In the genomic region with DNA sequence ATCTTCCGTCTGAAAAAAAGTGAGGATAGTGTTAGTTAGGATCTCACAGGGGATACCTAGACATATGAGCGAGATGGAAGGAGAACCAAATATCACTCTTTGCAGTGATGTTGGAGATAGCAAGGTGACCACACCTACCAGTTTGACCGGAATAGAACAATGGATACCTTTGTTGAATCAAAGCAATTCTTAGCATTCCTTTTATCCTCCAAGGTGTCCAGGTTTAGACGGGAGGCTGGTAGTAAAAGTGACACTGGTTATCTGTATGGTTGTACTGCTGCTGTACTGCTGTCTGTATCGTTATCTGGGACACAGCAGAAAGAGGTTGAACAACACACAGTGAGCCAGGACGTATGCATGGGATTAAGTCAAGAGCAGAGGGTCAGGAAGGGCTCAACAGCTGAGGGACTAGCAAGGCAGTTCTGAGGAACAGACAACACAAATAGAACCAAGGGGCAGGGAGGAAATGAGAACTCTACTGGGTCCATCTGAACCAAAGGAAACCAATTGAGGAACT, we compare ENCODE assay signal across 21 mouse cellular contexts. TPM values are rescaled to one million over a fixed set of nuclear protein-coding genes. Genes with fewer than 3 reads are reported as not detected.
DNase-seq lines count a peak whose midpoint lies in the region; ATAC-seq lines count a peak whose summit lies in the region.
"Had no signal": no experiment of that assay in that cellular context is flagged by ENCODE, and none has a peak within 500 bp of the region (broad histone marks: within the 10 kb centered on the region; RNA-seq: fewer than 3 reads in every experiment).

No protein-coding gene starts in this region.

- peak; percentile 65 for DNase-seq in R1 (ENCODE audit: low read depth, low spot score)
- DNase-seq in adrenal gland, adult 2 months = no peak
- no peak for DNase-seq in cerebellum, postnatal 36 days
- DNase-seq: cerebellum, adult 11 months; gastrocnemius, postnatal 36 days; kidney, adult 8-10 months; kidney, postnatal 36 days; lung, adult 18-20 months; lung, postnatal 4 days had no signal

- H3K9me3 ChIP-seq in midbrain, embryonic 15.5 days = no peaks in the 10 kb centered on the region
- no peaks in the 10 kb centered on the region for H3K9me3 ChIP-seq in midbrain, embryonic 16.5 days (replicated peaks; ENCODE audit: control insufficient read depth, low read length, poor library complexity, severe bottlenecking)
- no peaks in the 10 kb centered on the region for H3K9me3 ChIP-seq in liver, embryonic 12.5 days (replicated peaks)
- H3K9me3 ChIP-seq in neural tube, embryonic 15.5 days (replicated peaks) = no peaks in the 10 kb centered on the region
- H3K9me3 ChIP-seq: embryonic facial prominence, embryonic 13.5 days had no signal

- peaks cover 23% of the 10 kb centered on the region for H3K4me1 ChIP-seq in midbrain, embryonic 15.5 days
- peaks cover 17% of the 10 kb centered on the region for H3K4me1 ChIP-seq in midbrain, embryonic 16.5 days (ENCODE audit: control insufficient read depth, insufficient read depth, low read length)
- peaks cover 54% of the 10 kb centered on the region for H3K4me1 ChIP-seq in liver, embryonic 12.5 days
- H3K4me1 ChIP-seq in neural tube, embryonic 15.5 days = peaks cover 22% of the 10 kb centered on the region

- no peak overlapping the region for H3K4me3 ChIP-seq in midbrain, embryonic 15.5 days
- H3K4me3 ChIP-seq in midbrain, embryonic 16.5 days (ENCODE audit: low read depth, low read length) = no peak overlapping the region
- peak overlapping the region; percentile 12; the same call in 1 of the 2 replicates for H3K4me3 ChIP-seq in liver, embryonic 12.5 days
- no peak overlapping the region for H3K4me3 ChIP-seq in neural tube, embryonic 15.5 days (replicated peaks)
- H3K4me3 ChIP-seq: embryonic facial prominence, embryonic 13.5 days had no signal

- no peak overlapping the region for H3K4me2 ChIP-seq in midbrain, embryonic 15.5 days
- H3K4me2 ChIP-seq in midbrain, embryonic 16.5 days (ENCODE audit: low read length) = no peak overlapping the region
- H3K4me2 ChIP-seq in liver, embryonic 12.5 days = peak overlapping the region; percentile 55
- no peak overlapping the region for H3K4me2 ChIP-seq in neural tube, embryonic 15.5 days
- H3K4me2 ChIP-seq: embryonic facial prominence, embryonic 13.5 days had no signal

- WGBS in midbrain, embryonic 15.5 days = 78% methylated on average over 6 of the region's 6 CpGs
- 75% methylated on average over 6 of the region's 6 CpGs for WGBS in midbrain, embryonic 16.5 days
- 36% methylated on average over 6 of the region's 6 CpGs for WGBS in liver, embryonic 12.5 days (ENCODE audit: insufficient replicate concordance)
- WGBS in neural tube, embryonic 15.5 days = 79% methylated on average over 6 of the region's 6 CpGs

- H3K27me3 ChIP-seq in midbrain, embryonic 15.5 days (replicated peaks) = no peaks in the 10 kb centered on the region
- no peaks in the 10 kb centered on the region for H3K27me3 ChIP-seq in midbrain, embryonic 16.5 days (ENCODE audit: control insufficient read depth, insufficient read depth, low read depth, low read length)
- H3K27me3 ChIP-seq in liver, embryonic 12.5 days (replicated peaks) = peaks cover 52% of the 10 kb centered on the region
- no peaks in the 10 kb centered on the region; the same call in 1 of the 2 replicates for H3K27me3 ChIP-seq in neural tube, embryonic 15.5 days (replicated peaks)

- no peak for ATAC-seq in midbrain, embryonic 15.5 days (replicated peaks)
- ATAC-seq in midbrain, embryonic 16.5 days = no peak
- peak; percentile 78 for ATAC-seq in liver, embryonic 12.5 days
- no peak for ATAC-seq in neural tube, embryonic 15.5 days (ENCODE audit: low FRiP score)
- ATAC-seq: CD4-positive, CD25-positive, alpha-beta regulatory T cell, adult 4 months; Patski had no signal

- H3K27ac ChIP-seq in midbrain, embryonic 15.5 days = peak overlapping the region; percentile 98; the same call in 1 of the 2 replicates
- no peak overlapping the region; the same call in 1 of the 2 replicates for H3K27ac ChIP-seq in midbrain, embryonic 16.5 days (ENCODE audit: low read length)
- H3K27ac ChIP-seq in liver, embryonic 12.5 days = peak overlapping the region; percentile 13; the same call in 1 of the 2 replicates
- peak overlapping the region; percentile 99 for H3K27ac ChIP-seq in neural tube, embryonic 15.5 days (replicated peaks)
- H3K27ac ChIP-seq: embryonic facial prominence, embryonic 13.5 days had no signal

- no peak overlapping the region for H3K9ac ChIP-seq in midbrain, embryonic 15.5 days
- H3K9ac ChIP-seq in midbrain, embryonic 16.5 days (ENCODE audit: low read depth, low read length) = no peak overlapping the region
- peak overlapping the region; percentile 32 for H3K9ac ChIP-seq in liver, embryonic 12.5 days
- H3K9ac ChIP-seq in neural tube, embryonic 15.5 days (replicated peaks) = no peak overlapping the region
- H3K9ac ChIP-seq: embryonic facial prominence, embryonic 13.5 days had no signal

- no peaks in the 10 kb centered on the region for H3K36me3 ChIP-seq in midbrain, embryonic 15.5 days (replicated peaks)
- no peaks in the 10 kb centered on the region for H3K36me3 ChIP-seq in midbrain, embryonic 16.5 days (ENCODE audit: control insufficient read depth, insufficient read depth, low read length)
- no peaks in the 10 kb centered on the region for H3K36me3 ChIP-seq in liver, embryonic 12.5 days
- no peaks in the 10 kb centered on the region for H3K36me3 ChIP-seq in neural tube, embryonic 15.5 days
- H3K36me3 ChIP-seq: embryonic facial prominence, embryonic 13.5 days had no signal

RNA-seq across cellular contexts. Expression of a gene that starts 7.1 kb away (rescaled TPM):
- polyA plus RNA-seq in midbrain, embryonic 15.5 days (2015; fragmentation: Nextera tagmentation; extraction: Ambion mirVana) = 34.6 and 35.4 TPM in 2 replicates
- 31.4 and 37.5 TPM in 2 replicates for polyA plus RNA-seq in midbrain, embryonic 16.5 days (2015; fragmentation: Nextera tagmentation; extraction: Ambion mirVana)
- 7.1 TPM in 2 replicates for polyA plus RNA-seq in liver, embryonic 12.5 days (2016; fragmentation: Nextera tagmentation; extraction: Ambion mirVana)
- polyA plus RNA-seq in neural tube, embryonic 15.5 days (2015; fragmentation: Nextera tagmentation; extraction: Ambion mirVana) = 29.9 and 34.5 TPM in 2 replicates
- 10 to 100 TPM; 33.4 to 39.6 TPM for total RNA-seq in adrenal gland, adult 2 months (2021)
- 69.1 and 74.7 TPM in 2 replicates for polyA plus RNA-seq in adrenal gland, adult 2 months (2012; rRNA removed)

RNA-seq across cellular contexts. Expression of a gene that starts 54.4 kb away (rescaled TPM):
- polyA plus RNA-seq in midbrain, embryonic 15.5 days (2015; fragmentation: Nextera tagmentation; extraction: Ambion mirVana) = not detected in 2 replicates
- not detected in 2 replicates for polyA plus RNA-seq in midbrain, embryonic 16.5 days (2015; fragmentation: Nextera tagmentation; extraction: Ambion mirVana)
- polyA plus RNA-seq in liver, embryonic 12.5 days (2016; fragmentation: Nextera tagmentation; extraction: Ambion mirVana) = 1.9 and 2.0 TPM in 2 replicates
- polyA plus RNA-seq in neural tube, embryonic 15.5 days (2015; fragmentation: Nextera tagmentation; extraction: Ambion mirVana) = 3.3 TPM in 1 of 2 replicates, not detected in the other
- total RNA-seq in adrenal gland, adult 2 months (2021) = not detected
- polyA plus RNA-seq in adrenal gland, adult 2 months (2012; rRNA removed) = not detected in 2 replicates
- total RNA-seq: gastrocnemius, postnatal 36 days; layer of hippocampus, postnatal 25 days; left cerebral cortex, postnatal 36 days had no signal
- polyA plus RNA-seq: CD4-positive, CD25-positive, alpha-beta regulatory T cell, adult 4 months; cortical plate, adult 2 months; frontal cortex, adult 2 months; heart, postnatal 0 days; Patski had no signal

RNA-seq across cellular contexts. Expression of a gene that starts 59.2 kb away (rescaled TPM):
- polyA plus RNA-seq in midbrain, embryonic 15.5 days (2015; fragmentation: Nextera tagmentation; extraction: Ambion mirVana) = 82.4 and 83.2 TPM in 2 replicates
- polyA plus RNA-seq in midbrain, embryonic 16.5 days (2015; fragmentation: Nextera tagmentation; extraction: Ambion mirVana) = 81.6 and 81.7 TPM in 2 replicates
- 176 and 179 TPM in 2 replicates for polyA plus RNA-seq in liver, embryonic 12.5 days (2016; fragmentation: Nextera tagmentation; extraction: Ambion mirVana)
- 90.2 and 120 TPM in 2 replicates for polyA plus RNA-seq in neural tube, embryonic 15.5 days (2015; fragmentation: Nextera tagmentation; extraction: Ambion mirVana)
- total RNA-seq in adrenal gland, adult 2 months (2021) = 100 to 1,000 TPM; 111 to 154 TPM
- 42.0 and 51.8 TPM in 2 replicates for polyA plus RNA-seq in adrenal gland, adult 2 months (2012; rRNA removed)
